Mouse (Mus musculus) monocyte, adult 5-6 weeks (primary cell): ENCODE results near the gene Cpsf6. TPM values are rescaled to one million over a fixed set of nuclear protein-coding genes. Genes with fewer than 3 reads are reported as not detected.
A peak's percentile ranks its signal among the peaks of the same experiment; 100 is the strongest.

ENCODE experiments used
- ATAC-seq: fragments of 153-309, 156-312 bp; replicated peaks from 2 replicates; pipeline ENCODE4 v1.8.0; 2017; ENCODE audit warnings: mild to moderate bottlenecking; ENCODE audit not compliant: low TSS enrichment, insufficient number of reproducible peaks, severe bottlenecking, poor library complexity, low FRiP score
- total RNA-seq: library from RNA; stranded (forward); fragments of 200-1000, 200-491, 200-594 nt; gene quantifications from 3 replicates; pipeline ENCODE4 v1.2.3, GENCODE M21; 2017

Cpsf6 gene
- total RNA-seq, 1 experiment from 2014 or later: 73.2 TPM

- ATAC-seq: no peak
Measured at GRCm38 (mm10) chr10:117299901-117300520, 79.8 kb downstream of the Cpsf6 start.

GRCm38 (mm10) chr10:117299106-117299505, 80.7 kb downstream of the Cpsf6 start:
- no peak for ATAC-seq

- 0 out of 2 replicates have a peak, but pooled peaks have one; percentile 24 for ATAC-seq
Measured at GRCm38 (mm10) chr10:117298336-117298735, 81.5 kb downstream of the Cpsf6 start.

Other genes with a start within 250 kb of the Cpsf6 start
- 9.1 to 21.4 TPM (median 12.1 TPM) in 3 replicates for gene Frs2, start 231.5 kb downstream of the Cpsf6 start, total RNA-seq
- 75.3 to 119 TPM (median 109 TPM) in 3 replicates for gene Yeats4, start 155.5 kb downstream of the Cpsf6 start, total RNA-seq
- gene 9530003J23Rik, start 141.3 kb downstream of the Cpsf6 start, total RNA-seq: not detected in 3 replicates
- 6,968 to 13,798 TPM (median 13,210 TPM) in 3 replicates for gene Lyz2, start 97.7 kb downstream of the Cpsf6 start, total RNA-seq
- gene Lyz1, start 87.1 kb downstream of the Cpsf6 start, total RNA-seq: 19.1 to 44.2 TPM (median 37.4 TPM) in 3 replicates
- gene Cpm, start 249.5 kb upstream of the Cpsf6 start, total RNA-seq: 2.1 to 7.3 TPM (median 4.2 TPM) in 3 replicates